Mouse (Mus musculus) midbrain, postnatal 0 days (tissue): ENCODE results near the gene Iffo1. TPM values are rescaled to one million over a fixed set of nuclear protein-coding genes. Genes with fewer than 3 reads are reported as not detected.
A peak's percentile ranks its signal among the peaks of the same experiment; 100 is the strongest.

ENCODE experiments used
- ATAC-seq: fragments of 200-750 bp; cut with Nextera tagmentation; 2 replicates; pipeline ENCODE4 v1.8.0; 2017; ENCODE audit warnings: moderate number of reproducible peaks, mild to moderate bottlenecking, moderate TSS enrichment, moderate library complexity; ENCODE audit not compliant: low FRiP score
- DNase-seq: peaks from one replicate; pipeline ENCODE4 v3.0.0-alpha.2; 2015; ENCODE audit warnings: low spot score
- H3K27ac ChIP-seq: fragments of 300-500 bp; sonication (generic); 2 replicates; pipeline ENCODE4 v1.5.1; 2014; ENCODE audit warnings: low read depth, mild to moderate bottlenecking, low read length, mixed read lengths
- H3K27me3 ChIP-seq: fragments of 300-500 bp; sonication (generic); 2 replicates; pipeline ENCODE4 v1.6.1; 2014; ENCODE audit warnings: low read length, control low read depth, mixed read lengths; ENCODE audit not compliant: insufficient read depth
- H3K36me3 ChIP-seq: fragments of 300-500 bp; sonication (generic); 2 replicates; pipeline ENCODE4 v1.6.1; 2014; ENCODE audit warnings: low read length, control low read depth, mixed read lengths; ENCODE audit not compliant: insufficient read depth
- H3K4me1 ChIP-seq: fragments of 300-500 bp; sonication (generic); 2 replicates; pipeline ENCODE4 v1.6.1; 2014; ENCODE audit warnings: mild to moderate bottlenecking, control low read depth, antibody characterized with exemption, low read length, mixed read lengths; ENCODE audit not compliant: insufficient read depth
- H3K4me2 ChIP-seq: fragments of 300-500 bp; sonication (generic); 2 replicates; pipeline ENCODE4 v1.6.1; 2014; ENCODE audit warnings: low read depth, mild to moderate bottlenecking, low read length, mixed read lengths; ENCODE audit not compliant: poor library complexity, severe bottlenecking
- H3K4me3 ChIP-seq: fragments of 300-500 bp; sonication (generic); 2 replicates; pipeline ENCODE4 v1.5.1; 2014; ENCODE audit warnings: low read depth, mild to moderate bottlenecking, low read length, moderate library complexity
- H3K9ac ChIP-seq: fragments of 300-500 bp; sonication (generic); replicated peaks from 2 replicates; pipeline ENCODE4 v1.6.1; 2014; ENCODE audit warnings: mild to moderate bottlenecking, low read length, moderate library complexity, mixed read lengths; ENCODE audit not compliant: poor library complexity, severe bottlenecking
- H3K9me3 ChIP-seq: fragments of 300-500 bp; sonication (generic); 2 replicates; pipeline ENCODE4 v1.6.1; 2016; ENCODE audit warnings: low read length, control low read depth
- CTCF ChIP-seq: IDR thresholded peaks from 2 replicates; pipeline ENCODE4 v1.5.1; 2016; ENCODE audit warnings: antibody characterized with exemption, mild to moderate bottlenecking
- WGBS: fragments of 180-500 bp; shearing (Covaris S2); extraction: QIAGEN DNeasy Blood & Tissue Kit; methylation state at CpG from one replicate; pipeline ENCODE4 v1.1.7; 2014; 5-methylcytosine and 5-hydroxymethylcytosine counted together
- microRNA-seq: library from miRNA; unstranded; fragments of <30 nt; microRNA quantifications from one replicate; pipeline ENCODE4, GENCODE M21; 2016; ENCODE audit warnings: borderline number of aligned reads
- polyA plus RNA-seq: library from polyadenylated mRNA; unstranded; fragments of >200 nt; fragmentation: Nextera tagmentation; extraction: Ambion mirVana; gene quantifications from 2 replicates; pipeline ENCODE4 v1.2.1, GENCODE M21; 2015
- total RNA-seq: library from RNA; depleted of rRNA; stranded (reverse); fragments of >200 nt; gene quantifications from 2 replicates; pipeline ENCODE4 v1.2.3, GENCODE M21; 2014; rRNA removed

The Iffo1 gene
- total and polyA plus RNA-seq, 2 experiments from 2014 or later: 20.4 to 33.9 TPM

- Histone ChIP-seq H3K9ac (peak overlapping the region; percentile 66), H3K4me3 (peak overlapping the region; percentile 54), H3K27ac (peak overlapping the region; percentile 98), H3K27me3 (no peaks in the 10 kb centered on the region), H3K36me3 (peaks cover 8% of the 10 kb centered on the region), H3K9me3 (no peaks in the 10 kb centered on the region), H3K4me2 (peak overlapping the region; percentile 64), H3K4me1 (no peaks in the 10 kb centered on the region)
- DNase-seq (no peak), ATAC-seq (no peak)
- no peak for TF ChIP-seq CTCF
- WGBS: 51% methylated on average over 5 of the region's 5 CpGs
Observed at GRCm38 (mm10) chr6:125192841-125193240, 47.8 kb downstream of the Iffo1 start.

- Histone ChIP-seq H3K27ac (no peak overlapping the region), H3K9me3 (no peaks in the 10 kb centered on the region), H3K4me1 (no peaks in the 10 kb centered on the region), H3K4me3 (no peak overlapping the region), H3K36me3 (peaks cover 4% of the 10 kb centered on the region), H3K4me2 (no peak overlapping the region), H3K27me3 (no peaks in the 10 kb centered on the region), H3K9ac (no peak overlapping the region)
- DNase-seq: no peak
- TF ChIP-seq CTCF: no peak
- whole genome bisulfite sequencing: 79% methylated on average over 7 of the region's 7 CpGs
- ATAC-seq: no peak
Observed at GRCm38 (mm10) chr6:125193390-125193789, 48.3 kb downstream of the Iffo1 start.

- WGBS: 25% methylated on average over 1 of the region's 1 CpGs
Observed at GRCm38 (mm10) chr6:125195541-125196075, 50.6 kb downstream of the Iffo1 start.

GRCm38 (mm10) chr6:125196301-125196700 is 51.3 kb downstream of the Iffo1 start:
- 24% methylated on average over 3 of the region's 3 CpGs for WGBS
- no peak for TF ChIP-seq CTCF
- Histone ChIP-seq H3K4me1 (no peaks in the 10 kb centered on the region), H3K4me2 (no peak overlapping the region), H3K4me3 (no peak overlapping the region), H3K27me3 (no peaks in the 10 kb centered on the region), H3K9ac (no peak overlapping the region), H3K9me3 (no peaks in the 10 kb centered on the region), H3K27ac (no peak overlapping the region), H3K36me3 (no peaks in the 10 kb centered on the region; the same call in none of the 2 replicates)
- DNase-seq: peak; percentile 11
- no peak for ATAC-seq

More at GRCm38 (mm10) chr6:125195541-125196075, 50.6 kb downstream of the Iffo1 start:
- Histone ChIP-seq H3K4me1 (no peaks in the 10 kb centered on the region), H3K27ac (no peak overlapping the region), H3K9me3 (no peaks in the 10 kb centered on the region), H3K9ac (no peak overlapping the region), H3K4me3 (no peak overlapping the region), H3K36me3 (no peaks in the 10 kb centered on the region; the same call in none of the 2 replicates), H3K27me3 (no peaks in the 10 kb centered on the region), H3K4me2 (no peak overlapping the region)
- no peak for TF ChIP-seq CTCF
- no peak for ATAC-seq
- DNase-seq: no peak

- Histone ChIP-seq H3K4me3 (no peak overlapping the region), H3K4me2 (no peak overlapping the region), H3K9me3 (no peaks in the 10 kb centered on the region), H3K4me1 (no peaks in the 10 kb centered on the region), H3K9ac (no peak overlapping the region), H3K27me3 (no peaks in the 10 kb centered on the region), H3K36me3 (no peaks in the 10 kb centered on the region; the same call in none of the 2 replicates), H3K27ac (no peak overlapping the region)
- TF ChIP-seq CTCF: no peak
- WGBS: 82% methylated on average over 5 of the region's 5 CpGs
- DNase-seq: no peak
- ATAC-seq: no peak
Observed at GRCm38 (mm10) chr6:125197166-125197565, 52.1 kb downstream of the Iffo1 start.

- no peak for TF ChIP-seq CTCF
- no peak overlapping the region for H3K9ac ChIP-seq
- ATAC-seq: no peak
- H3K27me3 ChIP-seq: no peaks in the 10 kb centered on the region
- 94% methylated on average over 1 of the region's 1 CpGs for WGBS
- H3K9me3 ChIP-seq: no peaks in the 10 kb centered on the region
- H3K4me1 ChIP-seq: no peaks in the 10 kb centered on the region
- DNase-seq: no peak
- H3K4me2 ChIP-seq: no peak overlapping the region
- no peak overlapping the region for H3K27ac ChIP-seq
- no peak overlapping the region for H3K4me3 ChIP-seq
- H3K36me3 ChIP-seq: no peaks in the 10 kb centered on the region
Observed at GRCm38 (mm10) chr6:125210436-125210835, 65.4 kb downstream of the Iffo1 start.

Small RNA genes within 50 kb of the gene (microRNA-seq; reads per million reads assigned to microRNA genes)
- gene Mir3098 (not detected), gene Mir7045 (not detected)

Other genes starting within 250 kb of the Iffo1 start
- gene Lag3, start 233.5 kb upstream of the Iffo1 start, total RNA-seq: 1.1 and 2.1 TPM in 2 replicates
- 2.8 and 3.5 TPM in 2 replicates for gene Lag3, start 233.5 kb upstream of the Iffo1 start, polyA plus RNA-seq
- 814 and 944 TPM in 2 replicates for gene Ptms, start 225.1 kb upstream of the Iffo1 start, total RNA-seq
- gene Ptms, start 225.1 kb upstream of the Iffo1 start, polyA plus RNA-seq: 810 TPM in 2 replicates
- 512 and 647 TPM in 2 replicates for gene Mlf2, start 213.9 kb upstream of the Iffo1 start, total RNA-seq
- 628 and 643 TPM in 2 replicates for gene Mlf2, start 213.9 kb upstream of the Iffo1 start, polyA plus RNA-seq
- 108 and 131 TPM in 2 replicates for gene Cops7a, start 179.7 kb upstream of the Iffo1 start, total RNA-seq
- gene Cops7a, start 179.7 kb upstream of the Iffo1 start, polyA plus RNA-seq: 92.3 and 97.1 TPM in 2 replicates
- gene Pianp, start 148.5 kb upstream of the Iffo1 start, total RNA-seq: 31.8 and 36.1 TPM in 2 replicates
- gene Pianp, start 148.5 kb upstream of the Iffo1 start, polyA plus RNA-seq: 97.0 and 97.5 TPM in 2 replicates
- gene Zfp384, start 136.1 kb upstream of the Iffo1 start, total RNA-seq: 33.2 and 38.6 TPM in 2 replicates
- 9.0 and 9.7 TPM in 2 replicates for gene Zfp384, start 136.1 kb upstream of the Iffo1 start, polyA plus RNA-seq
- 60.4 and 69.8 TPM in 2 replicates for gene Ing4, start 105.5 kb upstream of the Iffo1 start, total RNA-seq
- 97.8 and 104 TPM in 2 replicates for gene Ing4, start 105.5 kb upstream of the Iffo1 start, polyA plus RNA-seq
- 6.9 and 12.6 TPM in 2 replicates for gene Acrbp, start 95.6 kb upstream of the Iffo1 start, total RNA-seq
- 7.2 and 7.8 TPM in 2 replicates for gene Acrbp, start 95.6 kb upstream of the Iffo1 start, polyA plus RNA-seq
- gene Lpar5, start 77.3 kb upstream of the Iffo1 start, total RNA-seq: 0.90 and 1.7 TPM in 2 replicates
- gene Lpar5, start 77.3 kb upstream of the Iffo1 start, polyA plus RNA-seq: 0.52 and 0.71 TPM in 2 replicates
- 117 and 133 TPM in 2 replicates for gene Chd4, start 49.3 kb upstream of the Iffo1 start, total RNA-seq
- 72.9 and 89.1 TPM in 2 replicates for gene Chd4, start 49.3 kb upstream of the Iffo1 start, polyA plus RNA-seq
- gene Nop2, start 13.3 kb upstream of the Iffo1 start, total RNA-seq: 34.5 and 45.8 TPM in 2 replicates
- gene Nop2, start 13.3 kb upstream of the Iffo1 start, polyA plus RNA-seq: 41.4 and 42.6 TPM in 2 replicates
- 2,678 and 3,049 TPM in 2 replicates for gene Gapdh, start 21.2 kb downstream of the Iffo1 start, total RNA-seq
- 1,705 and 1,726 TPM in 2 replicates for gene Gapdh, start 21.2 kb downstream of the Iffo1 start, polyA plus RNA-seq
- 29.8 and 33.7 TPM in 2 replicates for gene Ncapd2, start 46.5 kb downstream of the Iffo1 start, total RNA-seq
- gene Ncapd2, start 46.5 kb downstream of the Iffo1 start, polyA plus RNA-seq: 18.4 and 21.0 TPM in 2 replicates
- 23.3 and 48.2 TPM in 2 replicates for gene Mrpl51, start 46.6 kb downstream of the Iffo1 start, total RNA-seq
- gene Mrpl51, start 46.6 kb downstream of the Iffo1 start, polyA plus RNA-seq: 136 and 145 TPM in 2 replicates
- 42.7 and 47.6 TPM in 2 replicates for gene Vamp1, start 70.3 kb downstream of the Iffo1 start, total RNA-seq
- 40.5 and 46.0 TPM in 2 replicates for gene Vamp1, start 70.3 kb downstream of the Iffo1 start, polyA plus RNA-seq
- 4.7 and 6.2 TPM in 2 replicates for gene Tapbpl, start 86.6 kb downstream of the Iffo1 start, total RNA-seq
- 9.0 and 9.7 TPM in 2 replicates for gene Tapbpl, start 86.6 kb downstream of the Iffo1 start, polyA plus RNA-seq
- not detected in 2 replicates for gene Cd27, start 91.8 kb downstream of the Iffo1 start, total RNA-seq
- gene Cd27, start 91.8 kb downstream of the Iffo1 start, polyA plus RNA-seq: 0.70 TPM in 1 of 2 replicates, not detected in the other
- not detected in 2 replicates for gene Tuba3a, start 140.8 kb downstream of the Iffo1 start, total RNA-seq
- not detected in 2 replicates for gene Tuba3a, start 140.8 kb downstream of the Iffo1 start, polyA plus RNA-seq
- 24.4 TPM in 2 replicates for gene Ltbr, start 168.6 kb downstream of the Iffo1 start, total RNA-seq
- gene Ltbr, start 168.6 kb downstream of the Iffo1 start, polyA plus RNA-seq: 14.5 and 15.7 TPM in 2 replicates
- gene Scnn1a, start 175.4 kb downstream of the Iffo1 start, total RNA-seq: 1.5 and 1.8 TPM in 2 replicates
- gene Scnn1a, start 175.4 kb downstream of the Iffo1 start, polyA plus RNA-seq: 1.8 TPM in 2 replicates
- 9.2 and 15.9 TPM in 2 replicates for gene Tnfrsf1a, start 204.1 kb downstream of the Iffo1 start, total RNA-seq
- 10.4 and 12.9 TPM in 2 replicates for gene Tnfrsf1a, start 204.1 kb downstream of the Iffo1 start, polyA plus RNA-seq
- gene Plekhg6, start 235.6 kb downstream of the Iffo1 start, total RNA-seq: 0.22 and 0.24 TPM in 2 replicates
- gene Plekhg6, start 235.6 kb downstream of the Iffo1 start, polyA plus RNA-seq: 0.35 and 0.54 TPM in 2 replicates